Mouse (Mus musculus): Measurements from ENCODE around the gene Slc47a1.
A peak's percentile ranks its signal among the peaks of the same experiment; 100 is the strongest.

Gene Slc47a1

GRCm38 (mm10) chr11:61378651-61379050, 506 bp upstream of the Slc47a1 start:
- DNase-seq (ENCODE audit: low read depth, low spot score): no peak

- no peak for DNase-seq (ENCODE audit: low read depth, low spot score)
Measured at GRCm38 (mm10) chr11:61368668-61369067, 9.5 kb downstream of the Slc47a1 start.

- DNase-seq (ENCODE audit: low read depth, low spot score): peak; percentile 42
Measured at GRCm38 (mm10) chr11:61366517-61367273, 11.4 kb downstream of the Slc47a1 start.

- no peak for DNase-seq (ENCODE audit: low read depth, low spot score)
Measured at GRCm38 (mm10) chr11:61365938-61366337, 12.2 kb downstream of the Slc47a1 start.

- DNase-seq (ENCODE audit: low read depth, low spot score): no peak
Measured at GRCm38 (mm10) chr11:61364096-61364495, 14.0 kb downstream of the Slc47a1 start.

GRCm38 (mm10) chr11:61361515-61362190, 16.5 kb downstream of the Slc47a1 start:
- no peak for DNase-seq (ENCODE audit: low read depth, low spot score)

- DNase-seq (ENCODE audit: low read depth, low spot score): no peak
Measured at GRCm38 (mm10) chr11:61356600-61356999, 21.5 kb downstream of the Slc47a1 start.

GRCm38 (mm10) chr11:61356111-61356510, 22.0 kb downstream of the Slc47a1 start:
- DNase-seq (ENCODE audit: low read depth, low spot score): no peak

GRCm38 (mm10) chr11:61355351-61355750, 22.8 kb downstream of the Slc47a1 start:
- DNase-seq (ENCODE audit: low read depth, low spot score): no peak

- DNase-seq (ENCODE audit: low read depth, low spot score): no peak
Measured at GRCm38 (mm10) chr11:61354346-61354745, 23.8 kb downstream of the Slc47a1 start.

GRCm38 (mm10) chr11:61353038-61353437, 25.1 kb downstream of the Slc47a1 start:
- DNase-seq (ENCODE audit: low read depth, low spot score): no peak

- no peak for DNase-seq (ENCODE audit: low read depth, low spot score)
Measured at GRCm38 (mm10) chr11:61352138-61352651, 25.9 kb downstream of the Slc47a1 start.

- peak; percentile 50 for DNase-seq (ENCODE audit: low read depth, low spot score)
Measured at GRCm38 (mm10) chr11:61349337-61349736, 28.8 kb downstream of the Slc47a1 start.

- no peak for DNase-seq (ENCODE audit: low read depth, low spot score)
Measured at GRCm38 (mm10) chr11:61346133-61346532, 32.0 kb downstream of the Slc47a1 start.

GRCm38 (mm10) chr11:61342505-61343420, 35.4 kb downstream of the Slc47a1 start, which contains the start of gene Slc47a2:
Gene Slc47a2 (minus strand): TSS chr11:61342860.
- DNase-seq (ENCODE audit: low read depth, low spot score): no peak

GRCm38 (mm10) chr11:61341971-61342370, 36.2 kb downstream of the Slc47a1 start:
- DNase-seq (ENCODE audit: low read depth, low spot score): no peak

GRCm38 (mm10) chr11:61341233-61341632, 36.9 kb downstream of the Slc47a1 start:
- DNase-seq (ENCODE audit: low read depth, low spot score): no peak

GRCm38 (mm10) chr11:61340374-61340773, 37.8 kb downstream of the Slc47a1 start:
- no peak for DNase-seq (ENCODE audit: low read depth, low spot score)

- no peak for DNase-seq (ENCODE audit: low read depth, low spot score)
Measured at GRCm38 (mm10) chr11:61337586-61337985, 40.6 kb downstream of the Slc47a1 start.

GRCm38 (mm10) chr11:61320904-61321687, 57.0 kb downstream of the Slc47a1 start:
- DNase-seq (ENCODE audit: low read depth, low spot score): no peak

All from skeletal muscle tissue, adult 2 months (tissue).